Mouse (Mus musculus) heart, embryonic 14.5 days (tissue): ENCODE measurements at regions not wholly inside any gene's neighbourhood (a gene's known extent, or its start where the extent isn't known, plus 50 kb on each side); places are given as distances from the start of the nearest gene placed in this dataset.
"Not testable (repeated sequence)": the region's sequence is repeated elsewhere in the genome, so short reads cannot be mapped to it uniquely, and the experiment has no call there.

Experiments
- ATAC-seq: fragments of 200-750 bp; cut with Nextera tagmentation; 2 replicates; pipeline ENCODE4 v1.8.0; 2017; ENCODE audit warnings: low read depth, moderate TSS enrichment; ENCODE audit not compliant: insufficient number of reproducible peaks, insufficient read depth, low FRiP score
- H3K27ac ChIP-seq, 2 experiments: fragments of 200-500 bp in 1 of 2; fragments of 300-500 bp in 1 of 2; sonication (generic) in 1 of 2; replicated peaks in 1 of 2; 2 replicates each; pipeline ENCODE4 v1.5.1; 2012 to 2014; ENCODE audit warnings: low read depth in 2 of 2, low read length in 2 of 2, control low read depth in 1 of 2, mild to moderate bottlenecking in 1 of 2, mixed read lengths in 1 of 2; ENCODE audit not compliant: control insufficient read depth in 1 of 2, insufficient read depth in 1 of 2
- H3K27me3 ChIP-seq: fragments of 300-500 bp; sonication (generic); 2 replicates; pipeline ENCODE4 v1.6.1; 2014; ENCODE audit warnings: mild to moderate bottlenecking, low read length, control low read depth; ENCODE audit not compliant: control insufficient read depth, insufficient read depth
- H3K36me3 ChIP-seq: fragments of 300-500 bp; sonication (generic); 2 replicates; pipeline ENCODE4 v1.6.1; 2014; ENCODE audit warnings: mild to moderate bottlenecking, control low read depth, low read length, mixed read lengths; ENCODE audit not compliant: control insufficient read depth, insufficient read depth
- H3K4me1 ChIP-seq, 2 experiments: fragments of 200-500 bp in 1 of 2; fragments of 300-500 bp in 1 of 2; sonication (generic) in 1 of 2; 2 replicates each; pipeline ENCODE4 v1.6.1; 2012 to 2014; ENCODE audit warnings: low read length in 2 of 2, control low read depth in 1 of 2, mixed read lengths in 1 of 2; ENCODE audit not compliant: control insufficient read depth in 2 of 2, insufficient read depth in 2 of 2
- H3K4me2 ChIP-seq: fragments of 300-500 bp; sonication (generic); 2 replicates; pipeline ENCODE4 v1.6.1; 2014; ENCODE audit warnings: mild to moderate bottlenecking, low read length
- H3K4me3 ChIP-seq, 2 experiments: fragments of 200-500 bp in 1 of 2; fragments of 300-500 bp in 1 of 2; sonication (generic) in 1 of 2; 2 replicates each; pipeline ENCODE4 v1.5.1; 2012 to 2014; ENCODE audit warnings: low read length in 2 of 2, mild to moderate bottlenecking in 2 of 2, control low read depth in 1 of 2, low read depth in 1 of 2, moderate library complexity in 1 of 2; ENCODE audit not compliant: control insufficient read depth in 1 of 2, insufficient read depth in 1 of 2
- H3K9ac ChIP-seq: fragments of 300-500 bp; sonication (generic); 2 replicates; pipeline ENCODE4 v1.6.1; 2014; ENCODE audit warnings: mild to moderate bottlenecking, low read length
- H3K9me3 ChIP-seq: fragments of 300-500 bp; sonication (generic); 2 replicates; pipeline ENCODE4 v1.6.1; 2016; ENCODE audit warnings: low read length, control low read depth; ENCODE audit not compliant: control insufficient read depth
- WGBS: fragments of 180-500 bp; shearing (Covaris S2); extraction: QIAGEN DNeasy Blood & Tissue Kit; methylation state at CpG from one replicate; pipeline ENCODE4 v1.1.7; 2014; 5-methylcytosine and 5-hydroxymethylcytosine counted together

GRCm38 (mm10) chr13:97469999-97470398 lies 229.1 kb downstream of the Enc1 start:
- H3K9me3 ChIP-seq = no peaks in the 10 kb centered on the region
- H3K9ac ChIP-seq = no peak overlapping the region
- no peaks in the 10 kb centered on the region for H3K27me3 ChIP-seq
- no peak for ATAC-seq
- 41% methylated on average over 10 of the region's 10 CpGs for WGBS
- no peak overlapping the region for H3K4me2 ChIP-seq
- no peaks in the 10 kb centered on the region for H3K36me3 ChIP-seq
- no peak overlapping the region for H3K4me3 ChIP-seq
- H3K4me1 ChIP-seq = peaks cover 0 to 6% of the 10 kb centered on the region in 2 experiments; a peak in 2 of 4 replicates
- no peak overlapping the region for H3K27ac ChIP-seq

DNA sequence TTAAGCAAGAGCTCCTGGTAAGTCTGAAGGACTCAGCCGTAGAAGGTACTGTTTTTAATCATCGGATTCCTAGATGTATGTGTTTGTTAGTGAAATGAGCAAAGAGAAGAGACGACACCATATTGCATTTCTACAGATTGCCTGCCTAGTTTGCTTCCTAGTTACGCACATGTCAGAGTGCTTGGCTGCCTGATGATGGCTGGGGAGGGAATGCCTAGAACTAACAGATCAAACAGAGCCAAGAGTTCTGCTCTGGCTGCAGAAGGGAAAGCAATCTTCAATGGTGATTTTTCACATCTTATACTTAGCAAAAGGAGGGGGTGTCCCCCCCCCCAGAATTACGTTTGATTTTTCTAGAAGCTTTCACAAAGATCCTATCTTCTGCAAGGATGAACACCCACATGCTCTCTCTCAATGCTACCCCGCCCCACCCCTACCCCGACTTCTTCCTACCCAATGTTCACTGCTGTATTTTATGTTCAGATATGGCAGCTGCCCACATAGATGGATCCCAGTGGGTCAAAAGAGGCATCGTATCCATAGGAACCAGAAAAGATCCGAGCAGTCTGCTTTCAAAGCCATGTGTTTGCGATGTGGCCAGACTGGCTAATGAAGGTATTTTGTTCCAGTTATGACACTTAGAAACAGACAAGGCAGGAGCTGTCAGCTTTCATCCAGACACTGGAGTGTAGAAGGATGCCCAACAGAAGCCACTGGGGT lies 228.1 kb downstream of the Enc1 start:
- H3K27me3 ChIP-seq = no peaks in the 10 kb centered on the region
- H3K9ac ChIP-seq = no peak overlapping the region
- no peak overlapping the region for H3K4me3 ChIP-seq
- no peaks in the 10 kb centered on the region for H3K36me3 ChIP-seq
- no peak overlapping the region for H3K4me2 ChIP-seq
- WGBS = 81% methylated on average over 10 of the region's 10 CpGs
- H3K9me3 ChIP-seq = no peaks in the 10 kb centered on the region
- no peak overlapping the region for H3K27ac ChIP-seq
- H3K4me1 ChIP-seq = peaks cover 0 to 4% of the 10 kb centered on the region in 2 experiments; a peak in 2 of 4 replicates
- no peak for ATAC-seq

- H3K9me3 ChIP-seq, H3K27ac ChIP-seq, ATAC-seq, H3K4me1 ChIP-seq, H3K36me3 ChIP-seq, H3K4me3 ChIP-seq, H3K4me2 ChIP-seq, H3K9ac ChIP-seq, H3K27me3 ChIP-seq: not testable (repeated sequence)
- WGBS = 88% methylated on average over 1 of the region's 1 CpGs
Observed at GRCm38 (mm10) chr13:97466585-97466984, 225.7 kb downstream of the Enc1 start.

- Histone ChIP-seq H3K4me1 (peaks cover 0 to 6% of the 10 kb centered on the region in 2 experiments; a peak in 2 of 4 replicates), H3K4me3 (no peak overlapping the region), H3K9ac (no peak overlapping the region), H3K27me3 (no peaks in the 10 kb centered on the region), H3K36me3 (no peaks in the 10 kb centered on the region), H3K27ac (no peak overlapping the region), H3K4me2 (no peak overlapping the region), H3K9me3 (no peaks in the 10 kb centered on the region)
- ATAC-seq = no peak
- WGBS = 79% methylated on average over 7 of the region's 8 CpGs
Observed at GRCm38 (mm10) chr13:97463798-97464197, 222.9 kb downstream of the Enc1 start.

GRCm38 (mm10) chr13:97462884-97463235 lies 222.0 kb downstream of the Enc1 start:
- no peak overlapping the region for H3K4me2 ChIP-seq
- no peak overlapping the region for H3K9ac ChIP-seq
- no peaks in the 10 kb centered on the region for H3K9me3 ChIP-seq
- H3K27ac ChIP-seq = peak overlapping the region in 1 of 2 experiments; percentile 20; a peak in 2 of 4 replicates
- no peaks in the 10 kb centered on the region for H3K27me3 ChIP-seq
- peaks cover 0 to 6% of the 10 kb centered on the region in 2 experiments; a peak in 2 of 4 replicates for H3K4me1 ChIP-seq
- 75% methylated on average over 2 of the region's 2 CpGs for WGBS
- no peak for ATAC-seq
- no peak overlapping the region for H3K4me3 ChIP-seq
- no peaks in the 10 kb centered on the region for H3K36me3 ChIP-seq

DNA sequence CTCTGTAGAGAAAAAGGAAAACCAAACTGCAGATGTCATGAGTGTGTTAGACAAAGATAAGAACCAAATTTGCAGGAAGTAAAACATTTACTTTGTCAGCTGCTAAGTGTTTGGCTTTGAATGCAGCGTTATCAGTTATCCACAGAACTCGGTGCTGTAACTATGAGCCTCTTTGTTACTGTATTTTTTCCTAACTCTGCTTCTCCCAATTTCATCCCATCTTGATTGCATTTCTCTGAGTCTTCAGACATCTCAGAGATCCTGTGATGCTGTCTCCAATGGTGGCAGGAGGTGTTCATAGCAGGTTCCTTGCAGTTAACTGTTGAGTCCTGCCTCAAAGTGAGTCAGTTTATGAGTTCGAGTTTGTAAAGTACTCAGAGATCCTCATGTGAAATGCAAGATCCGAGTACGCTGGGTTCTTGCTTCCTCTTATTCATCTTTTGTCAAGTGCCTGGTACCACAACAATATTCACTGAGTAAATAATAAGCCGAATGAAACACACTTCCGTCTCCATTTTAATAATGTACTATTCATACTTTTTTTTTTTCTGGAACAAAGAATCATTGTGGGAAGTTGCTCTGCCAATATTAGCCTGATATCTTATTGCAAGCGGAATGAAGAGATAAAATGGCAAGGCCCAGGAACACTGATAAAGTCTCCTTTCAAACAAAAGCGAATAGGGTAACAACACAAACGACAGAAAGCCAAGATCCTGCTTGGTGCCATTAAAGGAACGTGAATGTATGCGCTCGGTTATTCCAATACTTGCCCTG lies 221.4 kb downstream of the Enc1 start:
- no peaks in the 10 kb centered on the region for H3K36me3 ChIP-seq
- 49% methylated on average over 13 of the region's 13 CpGs for whole genome bisulfite sequencing
- H3K9ac ChIP-seq = no peak overlapping the region
- H3K27ac ChIP-seq = peak overlapping the region; percentile 20 to 54; a peak in 3 of 4 replicates
- H3K4me2 ChIP-seq = no peak overlapping the region
- H3K9me3 ChIP-seq = no peaks in the 10 kb centered on the region
- peaks cover 0 to 6% of the 10 kb centered on the region in 2 experiments; a peak in 2 of 4 replicates for H3K4me1 ChIP-seq
- no peak overlapping the region for H3K4me3 ChIP-seq
- no peak for ATAC-seq
- no peaks in the 10 kb centered on the region for H3K27me3 ChIP-seq

DNA sequence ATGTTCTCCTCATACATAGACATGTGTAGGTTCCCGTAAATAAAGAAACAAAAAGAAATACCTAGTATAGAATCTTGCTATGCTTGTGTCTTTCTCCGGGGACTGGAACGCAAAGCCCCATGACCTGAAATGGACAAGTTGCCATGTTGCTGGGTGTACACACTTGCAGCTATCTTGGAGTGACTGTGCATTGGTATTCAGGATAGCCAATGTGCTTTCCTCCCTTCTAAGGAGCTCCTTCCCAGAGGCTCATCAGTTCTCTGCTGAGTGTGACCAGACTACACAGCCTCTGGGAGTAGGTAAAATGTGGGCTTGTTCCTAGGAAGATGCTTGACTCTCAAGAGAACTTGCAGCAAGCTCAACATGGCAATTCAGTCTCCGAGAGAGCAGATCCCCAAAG lies 220.3 kb downstream of the Enc1 start:
- no peak overlapping the region for H3K4me3 ChIP-seq
- H3K36me3 ChIP-seq = no peaks in the 10 kb centered on the region
- H3K4me2 ChIP-seq = no peak overlapping the region
- no peak overlapping the region for H3K9ac ChIP-seq
- no peak for ATAC-seq
- H3K4me1 ChIP-seq = peaks cover 0 to 6% of the 10 kb centered on the region in 2 experiments; a peak in 2 of 4 replicates
- 0 out of 4 replicates have a peak overlapping the region, but pooled peaks of 1 of the 2 experiments have one; percentile 33 for H3K27ac ChIP-seq
- 90% methylated on average over 4 of the region's 4 CpGs for WGBS
- no peaks in the 10 kb centered on the region for H3K9me3 ChIP-seq
- H3K27me3 ChIP-seq = no peaks in the 10 kb centered on the region
